ENCODE assay signal across 1 mouse cellular context in genomic region chr19:34844760-34845159, GRCm38 (mm10).
TF ChIP-seq lines count a peak whose summit lies in the region.

No protein-coding gene starts in this region.

TF ChIP-seq in MEL, 35 proteins besides CTCF, POLR2A, EP300 and RAD21 (continued from another document):
- no peak; the same call in 1 of the 2 replicates for TF ChIP-seq KAT2A (conservative IDR thresholded peaks at IDR 0.05; ENCODE audit: low read depth, low read length)
- 0 out of 2 replicates have a peak, but pooled peaks have one; percentile 3 for TF ChIP-seq USF1 (IDR thresholded peaks at IDR 0.05; ENCODE audit: low read depth, low read length)
- TF ChIP-seq RCOR1 (IDR thresholded peaks at IDR 0.05; ENCODE audit: low read depth, low read length): peak; percentile 87; the same call in 1 of the 2 replicates
- TF ChIP-seq GATA1 (IDR thresholded peaks at IDR 0.05; ENCODE audit: low read depth, low read length): peak; percentile 99
- no peak for TF ChIP-seq ZKSCAN1 (IDR thresholded peaks at IDR 0.05; ENCODE audit: low read depth, low read length)
- TF ChIP-seq GABPA (IDR thresholded peaks at IDR 0.05; ENCODE audit: low read depth, low read length): no peak
- no peak for TF ChIP-seq MEF2A (IDR thresholded peaks at IDR 0.05; ENCODE audit: extremely low read depth, insufficient replicate concordance, low read depth, low read length, poor library complexity, severe bottlenecking)
- peak; percentile 94 for TF ChIP-seq TBP (IDR thresholded peaks at IDR 0.05; ENCODE audit: low read depth, low read length)
- TF ChIP-seq SIN3A (IDR thresholded peaks at IDR 0.05; ENCODE audit: low read length): peak; percentile 94
- 0 out of 2 replicates have a peak, but pooled peaks have one; percentile 58 for TF ChIP-seq E2F4 (IDR thresholded peaks at IDR 0.05; ENCODE audit: borderline replicate concordance, low read depth, low read length)
- peak; percentile 60; the same call in 1 of the 2 replicates for TF ChIP-seq BHLHE40 (IDR thresholded peaks at IDR 0.05; ENCODE audit: borderline replicate concordance, low read depth, low read length)
- TF ChIP-seq USF2 (IDR thresholded peaks at IDR 0.05; ENCODE audit: borderline replicate concordance in 1 of 2, insufficient read depth in 1 of 2, low read depth in 1 of 2, low read length in 2 of 2): no peak
- peak; percentile 61 for TF ChIP-seq NRF1 (IDR thresholded peaks at IDR 0.05; ENCODE audit: insufficient read depth, low read depth, low read length, poor library complexity, severe bottlenecking)
- peak; percentile 77; the same call in 1 of the 2 replicates for TF ChIP-seq JUND (IDR thresholded peaks at IDR 0.05; ENCODE audit: low read depth, low read length)
- peak; percentile 75 for TF ChIP-seq MAX (IDR thresholded peaks at IDR 0.05; ENCODE audit: low read length)
- TF ChIP-seq CHD1 (IDR thresholded peaks at IDR 0.05; ENCODE audit: low read depth, low read length): 0 out of 2 replicates have a peak, but pooled peaks have one; percentile 88
- TF ChIP-seq ZNF384 (IDR thresholded peaks at IDR 0.05; ENCODE audit: low read depth, low read length): peak; percentile 53
